Mouse (Mus musculus) megakaryocyte-erythroid progenitor cell, adult 5 weeks (primary cell): ENCODE results near the gene Hspe1. TPM values are rescaled to one million over a fixed set of nuclear protein-coding genes. Genes with fewer than 3 reads are reported as not detected.

Experiments used
- polyA plus RNA-seq: library from polyadenylated mRNA; stranded (reverse); fragments of >175 nt; gene quantifications from 2 replicates; pipeline ENCODE4 v1.2.3, GENCODE M21; 2012

Hspe1 gene
- 74.1 and 78.2 TPM in 2 replicates for polyA plus RNA-seq

GRCm38 (mm10) chr1:55087932-55088610 is at the start of gene Hspe1, which contains the start of gene Hspd1:
Gene Hspe1, plus strand, starts transcription at chr1:55088132.
Gene Hspd1, minus strand, starts transcription at chr1:55088243.

DNA sequence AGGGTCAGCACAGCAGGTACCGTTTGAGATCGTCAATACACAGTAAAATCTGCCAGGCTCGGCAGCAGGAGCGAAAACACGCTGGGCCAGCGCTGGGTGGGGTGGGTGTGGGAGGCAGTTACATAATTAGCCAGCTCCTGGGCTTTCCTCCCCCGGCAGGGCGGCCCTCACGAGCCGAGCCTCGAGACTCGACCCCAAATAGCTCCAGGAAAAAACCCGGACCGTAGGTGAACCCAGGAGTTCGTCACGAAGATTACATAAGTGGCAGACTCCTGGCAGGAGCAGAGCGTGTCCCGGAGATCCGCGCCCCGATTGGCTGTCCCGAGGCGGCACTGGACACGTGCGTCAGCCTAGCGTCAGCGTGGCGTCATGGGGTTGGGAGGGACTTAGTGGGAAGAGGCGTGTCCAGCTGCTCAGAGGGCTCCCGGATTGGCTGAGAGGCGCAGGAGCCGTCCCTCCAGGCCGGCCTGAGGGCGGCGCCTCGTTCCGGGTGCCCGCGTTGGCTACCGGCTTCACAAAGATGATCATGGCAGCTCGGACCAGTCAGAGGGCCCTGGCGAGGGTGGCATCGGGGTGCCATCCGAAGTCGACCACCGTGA is 35.5 kb upstream of the Hspe1 start, which contains the start of gene Coq10b:
Gene Coq10b (plus strand): TSS at position 416 of the 599 bp plus-strand sequence.

GRCm38 (mm10) chr1:55130943-55131401 is 43.0 kb downstream of the Hspe1 start, which contains the start of gene Mob4:
Gene Mob4, plus strand, starts transcription at chr1:55131231.

Other genes starting within 250 kb of the Hspe1 start
- gene Ankrd44, start 161.7 kb upstream of the Hspe1 start, polyA plus RNA-seq = 5.0 and 5.2 TPM in 2 replicates
- 19.5 and 26.2 TPM in 2 replicates for gene Sf3b1, start 60.7 kb upstream of the Hspe1 start, polyA plus RNA-seq
- 13.0 and 14.7 TPM in 2 replicates for gene Coq10b, start 35.4 kb upstream of the Hspe1 start, polyA plus RNA-seq
- gene Hspd1, start 111 bp downstream of the Hspe1 start, polyA plus RNA-seq = 61.8 and 70.3 TPM in 2 replicates
- gene Mob4, start 43.1 kb downstream of the Hspe1 start, polyA plus RNA-seq = 5.3 and 5.8 TPM in 2 replicates
- 0.19 and 0.20 TPM in 2 replicates for gene Rftn2, start 138.7 kb downstream of the Hspe1 start, polyA plus RNA-seq
- 1.5 and 2.0 TPM in 2 replicates for gene Mars2, start 149.0 kb downstream of the Hspe1 start, polyA plus RNA-seq